Mouse (Mus musculus) E14TG2a.4 (cell line): ENCODE data around the gene Mapt.

ENCODE experiments used
- CTCF ChIP-seq: conservative IDR thresholded peaks from 2 replicates; pipeline ENCODE4 v1.5.1; 2014; ENCODE audit warnings: low read length
- POU5F1 ChIP-seq: IDR thresholded peaks from 2 replicates; pipeline ENCODE4 v1.6.1; 2014; ENCODE audit warnings: low read length, borderline replicate concordance

GRCm38 (mm10) chr11:104187766-104188165, 43.4 kb upstream of the Mapt start:
- TF ChIP-seq CTCF (no peak), POU5F1 (no peak)
